Mouse (Mus musculus): ENCODE results near the gene 4930548H24Rik. TPM values are rescaled to one million over a fixed set of nuclear protein-coding genes. Genes with fewer than 3 reads are reported as not detected.

Gene 4930548H24Rik
- polyA plus RNA-seq, 1 experiment from 2014 or later, result not detected

Other genes starting within 250 kb of the 4930548H24Rik start
- 47.7 and 54.7 TPM in 2 replicates for gene Nrbp1, start 244.9 kb upstream of the 4930548H24Rik start, polyA plus RNA-seq (2015; fragmentation: Nextera tagmentation; extraction: Ambion mirVana)
- gene Gm9970, start 244.5 kb upstream of the 4930548H24Rik start, polyA plus RNA-seq (2015; fragmentation: Nextera tagmentation; extraction: Ambion mirVana), result not detected in 2 replicates
- gene Krtcap3, start 234.0 kb upstream of the 4930548H24Rik start, polyA plus RNA-seq (2015; fragmentation: Nextera tagmentation; extraction: Ambion mirVana), result 3.4 and 4.4 TPM in 2 replicates
- gene Ift172, start 194.6 kb upstream of the 4930548H24Rik start, polyA plus RNA-seq (2015; fragmentation: Nextera tagmentation; extraction: Ambion mirVana), result 4.4 and 6.7 TPM in 2 replicates
- gene Fndc4, start 189.7 kb upstream of the 4930548H24Rik start, polyA plus RNA-seq (2015; fragmentation: Nextera tagmentation; extraction: Ambion mirVana), result 5.8 and 6.7 TPM in 2 replicates
- 10.8 and 13.8 TPM in 2 replicates for gene Gckr, start 188.3 kb upstream of the 4930548H24Rik start, polyA plus RNA-seq (2015; fragmentation: Nextera tagmentation; extraction: Ambion mirVana)
- 14.5 and 16.3 TPM in 2 replicates for gene Zfp512, start 33.3 kb upstream of the 4930548H24Rik start, polyA plus RNA-seq (2015; fragmentation: Nextera tagmentation; extraction: Ambion mirVana)
- gene Gpn1, start 9.0 kb downstream of the 4930548H24Rik start, polyA plus RNA-seq (2015; fragmentation: Nextera tagmentation; extraction: Ambion mirVana), result 26.3 and 26.7 TPM in 2 replicates
- gene Slc4a1ap, start 41.3 kb downstream of the 4930548H24Rik start, polyA plus RNA-seq (2015; fragmentation: Nextera tagmentation; extraction: Ambion mirVana), result 14.7 and 15.7 TPM in 2 replicates
- gene Supt7l, start 42.1 kb downstream of the 4930548H24Rik start, polyA plus RNA-seq (2015; fragmentation: Nextera tagmentation; extraction: Ambion mirVana), result 8.7 and 10.6 TPM in 2 replicates
- gene Mrpl33, start 111.2 kb downstream of the 4930548H24Rik start, polyA plus RNA-seq (2015; fragmentation: Nextera tagmentation; extraction: Ambion mirVana), result 240 and 241 TPM in 2 replicates
- 21.2 and 22.9 TPM in 2 replicates for gene Rbks, start 211.9 kb downstream of the 4930548H24Rik start, polyA plus RNA-seq (2015; fragmentation: Nextera tagmentation; extraction: Ambion mirVana)
- gene Babam2, start 211.9 kb downstream of the 4930548H24Rik start, polyA plus RNA-seq (2015; fragmentation: Nextera tagmentation; extraction: Ambion mirVana), result 37.1 and 43.2 TPM in 2 replicates